Mouse (Mus musculus): Measurements from ENCODE around the gene Rora.

DNA sequence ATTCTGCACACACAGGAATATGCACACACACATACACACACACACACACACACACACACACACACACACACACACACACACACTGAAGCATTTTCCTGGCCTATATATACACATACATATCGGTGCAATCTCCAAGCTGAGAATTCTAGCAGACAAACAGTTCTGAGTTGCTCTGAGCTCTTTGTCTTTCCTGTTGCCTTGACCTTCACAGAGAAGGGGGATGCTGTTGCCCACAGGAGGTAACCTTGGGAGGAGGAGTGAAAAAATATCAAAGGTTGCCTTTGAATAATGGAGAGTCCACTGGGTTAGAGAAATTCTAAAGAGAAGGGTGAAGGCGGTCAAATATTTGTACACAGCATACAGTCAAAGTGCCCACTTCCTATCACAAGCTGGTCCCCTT is 360.6 kb downstream of the Rora start:
- no peak for TF ChIP-seq POLR2A (IDR thresholded peaks at IDR 0.05; ENCODE audit: extremely low read depth, insufficient read depth, low read length)
- TF ChIP-seq CTCF (IDR thresholded peaks at IDR 0.05; ENCODE audit: low read depth, low read length), result no peak
